Mouse (Mus musculus): ENCODE data around the gene Aff1.
A peak's percentile ranks its signal among the peaks of the same experiment; 100 is the strongest.

The Aff1 gene

DNA sequence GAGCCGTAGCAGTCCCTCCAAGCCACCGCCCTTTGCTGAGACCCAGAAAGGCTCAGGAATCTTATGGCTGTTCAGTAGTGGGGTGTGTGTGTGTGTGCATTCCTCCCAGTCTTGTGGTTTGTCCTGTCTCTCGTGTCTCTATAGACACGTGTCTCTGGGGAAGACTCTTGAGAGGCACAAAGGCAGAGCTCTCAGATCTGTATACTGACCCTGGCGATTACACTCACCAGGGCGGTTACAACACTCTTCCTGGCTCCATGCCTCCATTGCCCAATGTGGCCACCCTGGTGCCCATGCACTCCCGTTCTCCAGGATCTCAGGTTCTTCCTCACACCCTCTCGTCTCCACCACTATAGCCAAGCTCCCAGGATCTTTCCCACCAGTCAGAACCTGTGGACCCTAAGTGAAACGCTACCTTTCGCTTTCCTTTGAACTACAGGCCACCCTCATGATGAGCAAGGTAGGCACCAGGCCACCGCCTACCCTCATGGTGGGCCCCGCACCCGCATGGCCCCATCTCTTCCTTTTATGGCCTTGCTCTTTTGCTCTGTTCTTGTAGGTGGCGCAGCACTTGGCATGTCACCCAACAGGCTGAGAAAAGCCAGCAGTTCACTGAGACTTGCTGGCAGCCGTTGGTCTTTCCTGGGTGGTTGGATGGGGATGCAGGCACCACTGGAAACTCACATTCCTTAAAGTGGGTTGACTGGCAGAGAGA is 146.5 kb downstream of the Aff1 start:
- no peak for DNase-seq (ENCODE audit: low read depth)

DNA sequence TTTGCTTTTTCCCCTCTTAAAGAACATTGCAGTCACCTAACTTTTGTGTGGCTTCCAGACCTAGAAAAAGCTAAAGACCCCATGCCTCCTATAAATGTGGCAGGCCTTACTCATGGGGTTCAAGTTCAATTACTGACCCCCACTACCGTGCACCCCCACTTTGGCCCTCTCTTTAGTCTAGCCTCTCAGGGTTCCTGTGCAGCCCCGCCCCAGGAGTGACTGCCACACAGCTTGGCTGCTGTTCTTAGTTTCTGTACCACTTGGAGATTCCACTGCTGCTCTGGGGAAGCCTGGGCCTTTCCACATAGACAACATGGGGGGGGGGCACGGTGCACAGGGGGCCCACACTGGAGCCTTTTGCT is 147.1 kb downstream of the Aff1 start:
- no peak for DNase-seq (ENCODE audit: low read depth)

DNA sequence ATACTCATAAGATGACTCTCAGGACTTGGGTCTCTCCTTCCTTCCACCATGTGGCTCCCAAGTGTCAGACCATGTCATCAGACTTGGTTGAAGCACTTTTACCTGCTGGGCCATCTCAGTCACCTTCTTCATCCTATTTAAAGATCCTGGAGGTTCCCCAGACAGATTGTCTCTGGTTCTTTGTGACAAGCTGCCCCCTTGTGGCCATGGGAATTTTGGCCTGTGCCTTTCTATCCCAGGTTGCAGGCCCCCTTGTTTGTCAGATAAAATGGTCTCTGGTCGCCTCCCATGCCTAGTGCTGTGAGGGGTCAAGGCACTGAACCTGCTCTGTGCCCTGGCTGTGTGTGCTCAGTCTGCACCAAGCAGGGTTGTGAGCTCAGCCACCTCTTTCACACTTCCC is 151.8 kb downstream of the Aff1 start:
- peak; percentile 13 for DNase-seq (ENCODE audit: low read depth)

DNA sequence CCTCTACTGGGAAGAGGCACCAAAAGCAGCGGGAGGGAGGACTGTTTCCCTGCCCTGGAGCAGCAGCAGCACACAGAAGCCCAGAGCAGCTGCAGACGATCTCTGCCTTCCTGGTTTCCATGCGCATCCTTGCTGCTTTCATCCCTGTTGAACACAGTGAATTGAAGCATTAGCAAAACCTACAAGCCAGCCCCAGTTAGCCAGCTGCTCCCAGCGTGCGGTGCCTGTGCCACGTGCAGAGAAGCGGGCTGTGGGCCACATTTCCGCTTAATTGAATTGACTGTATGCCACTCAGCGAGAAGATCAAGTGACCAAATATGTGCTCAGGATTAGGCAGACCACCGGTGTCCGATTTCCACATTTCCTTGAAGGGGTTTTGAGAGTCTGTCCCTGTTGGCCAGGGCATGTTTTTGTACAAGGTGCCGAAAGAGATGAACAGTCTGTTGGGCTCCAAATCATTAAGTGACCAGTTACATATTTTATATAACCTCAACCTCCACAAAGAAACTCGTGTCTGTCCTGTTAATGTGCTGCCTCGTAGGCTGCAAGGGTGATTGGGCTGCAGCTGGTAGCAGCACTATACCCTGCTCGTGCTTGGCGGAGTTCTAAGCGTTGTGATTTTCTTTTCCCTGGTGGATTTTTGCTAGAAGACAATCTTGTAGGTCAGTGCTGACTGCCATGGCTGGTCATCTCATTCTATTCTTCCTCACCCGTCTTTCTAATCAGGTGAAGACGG is 153.4 kb downstream of the Aff1 start:
- DNase-seq (ENCODE audit: low read depth) = no peak

DNA sequence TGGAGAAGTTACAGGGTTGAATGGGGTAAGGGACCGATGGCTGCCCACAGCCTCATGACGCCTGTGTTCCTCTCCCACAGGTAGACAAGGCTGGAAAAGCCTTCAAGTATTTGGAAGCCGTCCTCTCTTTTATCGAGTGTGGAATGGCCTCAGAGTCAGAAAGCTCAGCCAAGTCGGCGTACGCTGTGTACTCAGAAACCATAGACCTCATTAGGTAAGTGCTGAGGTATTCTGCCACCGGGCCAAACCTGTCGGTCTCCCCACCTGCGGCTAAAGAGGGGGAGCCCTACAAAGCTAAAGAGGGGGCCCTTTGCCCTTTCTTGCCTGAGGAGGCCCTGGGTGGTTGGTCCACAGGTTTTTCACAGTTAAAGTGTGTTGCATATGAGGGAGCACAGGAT is 154.0 kb downstream of the Aff1 start:
- DNase-seq (ENCODE audit: low read depth) = no peak

DNA sequence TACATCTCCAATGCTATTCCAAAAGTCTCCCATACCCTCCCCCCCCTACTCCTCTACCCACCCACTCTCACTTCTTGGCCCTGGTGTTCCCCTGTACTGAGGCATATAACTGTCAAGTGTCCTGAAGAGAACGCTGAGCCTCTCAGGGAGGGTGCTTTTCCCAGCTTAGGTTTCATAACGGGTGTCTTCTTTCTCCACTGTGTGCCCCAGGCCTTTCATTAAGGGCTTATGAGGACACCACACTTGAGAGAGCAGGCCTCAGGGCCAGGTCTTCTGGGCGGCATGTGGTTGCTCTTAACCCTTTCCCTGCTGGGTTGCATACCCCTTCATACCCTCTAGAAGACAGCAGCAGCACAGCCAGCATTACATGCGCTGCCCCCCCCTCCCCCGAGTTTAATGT is 154.4 kb downstream of the Aff1 start:
- DNase-seq (ENCODE audit: low read depth) = no peak

DNA sequence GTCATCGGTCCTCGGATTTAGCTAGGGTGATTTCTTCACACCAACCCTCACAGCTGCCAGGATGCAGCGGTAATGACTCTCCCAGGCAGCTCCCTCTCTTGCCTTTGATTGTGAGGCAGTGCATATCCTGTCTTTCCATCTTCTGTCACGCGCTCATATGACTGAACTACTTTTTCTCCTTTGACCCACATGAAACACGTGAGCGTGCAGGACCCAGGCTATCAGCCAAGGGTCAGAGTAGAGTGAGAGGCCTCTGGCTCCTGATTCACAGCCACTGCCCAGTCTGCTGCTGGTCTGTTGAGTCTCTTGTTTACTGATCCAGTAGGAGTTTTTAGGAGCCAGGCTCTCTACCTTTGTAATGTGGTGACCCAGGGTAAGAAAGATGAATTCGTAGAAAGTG is 156.4 kb downstream of the Aff1 start:
- DNase-seq (ENCODE audit: low read depth) = no peak

DNA sequence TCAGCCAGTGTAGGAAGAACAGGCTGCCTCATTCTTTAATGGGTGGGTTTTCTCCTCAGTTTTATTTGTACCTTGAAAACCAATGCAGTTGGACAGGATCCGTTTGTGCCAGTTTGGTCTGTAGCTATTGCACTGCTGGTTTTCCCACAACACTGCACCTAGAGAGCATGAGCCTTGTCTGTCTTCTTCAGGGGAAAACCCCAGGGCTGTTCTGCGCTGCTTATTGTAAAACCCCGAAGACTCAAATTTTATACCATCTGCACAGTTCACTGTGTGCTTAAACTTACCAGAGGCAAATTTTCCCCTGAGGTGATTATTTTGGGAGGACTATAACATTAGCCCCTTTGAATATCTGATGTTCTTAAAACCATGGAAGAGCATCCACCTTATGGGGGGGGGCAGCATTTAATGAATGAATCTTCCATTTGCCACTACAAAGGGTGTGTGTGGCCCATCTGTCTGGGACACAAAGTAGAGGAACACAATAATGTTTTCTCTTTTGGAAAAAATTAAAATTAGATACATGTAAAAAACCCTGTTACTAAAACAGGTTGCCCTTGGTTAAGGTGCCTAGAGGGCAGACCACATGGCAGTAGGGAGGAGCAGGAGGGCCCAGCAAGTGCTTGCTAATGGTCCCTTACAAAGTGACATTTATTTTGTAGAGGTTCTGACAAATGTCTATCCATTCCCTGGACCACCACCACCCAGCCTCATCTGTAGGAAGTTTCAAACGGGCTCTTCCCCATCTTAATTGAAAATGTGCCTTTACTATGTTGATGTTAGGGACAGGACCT is 160.8 kb downstream of the Aff1 start:
- DNase-seq (ENCODE audit: low read depth) = no peak

DNA sequence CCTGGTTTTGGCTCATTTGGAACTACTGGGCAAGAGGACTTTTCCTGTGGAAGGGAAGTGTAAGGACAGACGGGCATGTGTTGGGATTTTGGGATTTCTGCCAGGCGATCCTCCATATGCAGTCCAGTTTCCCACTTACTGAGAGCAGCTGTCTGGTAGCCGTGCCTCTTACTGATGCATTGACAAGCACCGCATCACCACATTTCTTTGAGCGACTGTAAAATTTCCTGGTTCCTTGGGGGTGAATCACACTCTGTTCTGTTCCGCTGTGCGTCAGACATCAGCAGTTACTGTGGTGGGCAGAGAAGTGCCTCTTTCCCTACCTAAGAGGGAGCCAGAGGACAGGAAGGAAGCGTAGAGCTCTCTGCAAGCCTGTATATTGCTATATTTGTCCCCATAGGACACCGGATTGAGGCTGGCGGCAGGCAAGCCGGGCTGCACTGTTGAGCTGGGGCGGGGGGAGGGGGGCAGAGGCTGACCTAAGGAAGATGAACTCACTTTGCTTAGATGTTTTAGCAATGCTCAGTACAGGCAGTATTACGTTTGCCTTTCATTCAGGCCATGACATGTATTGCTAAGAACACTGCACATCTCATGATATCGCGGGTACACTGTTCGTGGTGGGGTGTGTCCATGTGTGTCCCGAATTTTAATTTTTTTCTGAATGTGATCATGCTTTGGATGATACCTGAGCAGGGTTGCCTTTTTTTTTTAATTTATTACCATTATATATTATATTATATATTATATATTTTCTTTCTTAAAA is 162.1 kb downstream of the Aff1 start:
- DNase-seq (ENCODE audit: low read depth) = peak; percentile 46

DNA sequence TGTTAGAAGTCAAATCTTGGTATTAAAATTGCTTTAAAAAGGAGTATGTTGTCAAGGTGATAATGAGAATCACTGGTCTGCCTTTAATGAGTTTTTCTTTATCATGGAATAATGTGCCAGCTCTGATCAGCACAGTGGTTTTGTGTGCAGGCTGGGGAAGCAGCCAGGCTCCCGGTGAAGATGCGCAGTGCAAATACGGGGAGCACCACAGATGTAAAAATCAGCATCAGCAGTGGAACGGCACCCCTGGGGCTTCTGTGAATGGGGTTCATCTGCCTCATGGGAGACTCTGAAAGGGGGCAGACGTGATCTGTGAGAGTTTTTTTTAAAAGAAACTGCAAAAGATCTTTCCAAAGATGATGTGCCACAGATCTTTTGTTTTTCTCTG is 162.6 kb downstream of the Aff1 start:
- no peak for DNase-seq (ENCODE audit: low read depth)

DNA sequence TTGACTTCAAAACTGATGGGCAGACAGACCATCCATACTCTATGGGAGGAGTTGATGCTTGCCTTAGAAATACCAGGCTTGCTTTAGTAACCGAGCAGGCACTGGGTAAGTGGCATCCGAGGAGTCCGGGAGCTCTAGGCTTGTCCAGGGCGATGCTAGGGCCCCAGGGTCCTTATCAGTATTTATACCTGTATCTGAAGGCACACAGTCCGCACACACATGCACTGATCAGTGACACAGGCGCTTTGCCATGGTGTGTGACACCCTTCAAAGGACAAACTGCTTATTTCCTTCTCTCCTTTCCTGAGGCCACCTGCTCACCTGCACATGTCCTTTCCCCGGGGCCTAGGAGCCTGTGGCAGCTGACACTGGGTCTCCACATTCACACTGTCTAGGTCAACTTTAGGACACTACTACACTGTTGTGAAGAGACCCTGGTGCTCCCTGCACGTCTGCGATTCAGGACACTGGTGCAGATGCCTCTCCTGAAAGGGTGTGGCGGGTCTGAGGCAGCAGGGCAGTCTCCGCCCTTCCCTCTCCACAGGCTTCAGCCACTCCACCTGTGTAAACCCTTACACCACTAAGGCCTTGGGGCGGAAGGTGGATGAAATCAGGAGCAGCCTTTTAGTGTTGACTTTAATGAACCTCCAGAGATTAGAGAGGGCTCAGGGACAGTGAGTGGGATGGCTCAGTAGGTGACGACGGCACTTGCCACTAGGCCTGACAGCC is 163.5 kb downstream of the Aff1 start:
- no peak for DNase-seq (ENCODE audit: low read depth)

DNA sequence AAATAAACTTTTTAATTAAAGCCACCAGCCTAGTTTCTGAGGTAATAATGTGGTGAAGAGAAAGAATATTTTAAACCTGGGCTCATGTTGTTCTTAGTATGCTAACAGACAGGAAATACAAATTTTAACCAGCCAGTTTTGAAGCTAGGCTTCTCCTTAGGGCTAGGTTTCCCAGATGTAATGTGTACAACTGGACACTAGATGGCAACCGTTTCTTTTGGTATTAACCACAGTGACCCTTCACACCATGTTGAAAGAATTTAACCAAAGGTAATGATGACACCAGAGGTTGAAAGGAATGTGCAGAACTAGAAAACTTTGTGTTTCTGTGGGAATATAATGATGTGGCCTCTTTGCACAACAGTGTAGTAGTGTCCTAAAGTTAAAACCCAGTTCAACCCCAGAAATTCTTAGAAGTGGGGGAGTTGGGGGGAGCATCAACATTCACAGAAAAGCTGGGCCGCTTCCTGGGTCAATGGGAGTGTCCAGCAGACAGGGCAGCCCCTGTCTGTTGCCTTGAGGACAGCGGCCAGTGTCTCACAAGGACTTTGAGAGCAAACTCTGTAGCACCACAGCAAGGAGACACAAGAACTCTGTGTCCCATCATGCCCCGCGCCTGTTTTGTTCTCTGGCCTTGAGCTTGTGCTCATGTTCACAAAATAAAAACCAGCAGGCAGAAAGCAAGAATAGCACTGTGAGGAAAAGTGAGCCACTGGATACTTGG is 164.3 kb downstream of the Aff1 start:
- peak; percentile 42 for DNase-seq (ENCODE audit: low read depth)

DNA sequence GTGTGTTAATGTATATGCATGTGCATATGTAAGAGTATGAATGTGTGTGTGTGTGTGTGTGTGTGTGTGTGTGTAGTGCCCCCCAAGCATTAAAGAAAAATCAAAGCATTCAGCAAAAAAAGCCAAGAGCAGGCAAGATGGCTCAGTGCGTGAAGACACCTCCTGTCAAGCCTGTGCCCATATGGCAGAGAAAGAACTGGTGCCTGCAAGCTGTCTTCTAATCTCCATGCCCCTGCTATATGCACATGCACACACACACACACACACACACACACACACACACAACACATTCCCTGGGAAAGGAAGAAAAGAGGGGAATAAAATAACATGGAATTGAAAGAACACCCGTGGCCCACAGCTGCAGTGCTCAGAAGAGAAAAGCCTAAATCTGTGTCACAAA is 165.0 kb downstream of the Aff1 start:
- no peak for DNase-seq (ENCODE audit: low read depth)

DNA sequence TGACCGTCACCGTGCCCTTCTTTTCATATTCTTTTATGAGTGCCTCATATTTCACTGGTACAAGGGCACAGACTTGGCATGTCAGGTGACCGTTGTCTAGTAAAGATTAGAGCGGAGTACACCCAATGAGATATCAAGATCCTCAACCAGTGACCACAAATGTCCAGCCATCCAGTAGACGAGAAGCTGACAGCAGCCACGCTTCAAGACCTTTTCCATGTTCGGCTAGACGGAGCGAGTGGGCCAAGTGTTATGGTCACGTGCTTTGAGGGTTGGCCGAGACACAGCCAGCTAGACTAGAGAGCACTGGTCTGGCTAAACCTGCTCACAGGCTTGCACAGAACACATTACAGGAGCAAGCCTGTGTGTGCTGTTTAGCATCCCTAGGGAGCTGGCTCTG is 168.4 kb downstream of the Aff1 start:
- no peak for DNase-seq (ENCODE audit: low read depth)

DNA sequence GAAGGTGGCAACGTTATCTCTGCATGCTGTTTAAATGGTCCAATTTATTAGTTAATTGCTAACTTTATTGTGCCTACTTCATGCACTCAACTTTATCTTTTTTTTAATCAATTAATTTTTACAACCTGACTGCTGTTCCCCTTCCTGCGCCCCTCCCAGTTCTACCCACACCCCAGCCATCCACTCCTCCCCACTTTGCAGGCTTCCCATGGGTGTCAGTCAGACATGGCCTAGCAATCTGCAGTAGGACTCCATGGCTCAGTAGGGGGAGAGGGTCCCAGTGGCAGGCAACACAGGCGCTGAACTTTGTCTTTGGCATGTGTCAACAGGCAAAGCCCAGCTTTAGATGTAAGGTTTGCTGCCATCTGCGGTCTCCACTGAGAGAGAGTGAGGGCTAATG is 171.6 kb downstream of the Aff1 start:
- DNase-seq (ENCODE audit: low read depth) = no peak

DNA sequence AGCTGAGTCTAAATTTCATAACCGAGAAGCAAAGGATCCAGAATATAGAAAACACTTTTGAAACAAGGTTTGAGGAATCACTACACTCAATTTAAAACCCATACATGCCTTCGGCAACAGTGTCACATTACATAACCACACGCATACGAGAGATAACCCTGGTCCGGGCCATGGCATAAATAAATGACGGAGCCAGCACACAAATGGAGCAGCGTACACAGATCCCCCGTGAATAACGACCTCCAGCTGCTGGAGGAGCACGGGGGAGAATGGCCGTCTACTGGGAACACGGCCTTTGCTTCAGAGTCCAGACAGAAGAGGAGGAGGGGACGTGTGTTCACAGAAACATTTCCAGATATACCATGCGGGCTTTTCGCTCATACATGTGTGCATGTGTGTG is 197.6 kb downstream of the Aff1 start:
- DNase-seq (ENCODE audit: low read depth) = no peak

DNA sequence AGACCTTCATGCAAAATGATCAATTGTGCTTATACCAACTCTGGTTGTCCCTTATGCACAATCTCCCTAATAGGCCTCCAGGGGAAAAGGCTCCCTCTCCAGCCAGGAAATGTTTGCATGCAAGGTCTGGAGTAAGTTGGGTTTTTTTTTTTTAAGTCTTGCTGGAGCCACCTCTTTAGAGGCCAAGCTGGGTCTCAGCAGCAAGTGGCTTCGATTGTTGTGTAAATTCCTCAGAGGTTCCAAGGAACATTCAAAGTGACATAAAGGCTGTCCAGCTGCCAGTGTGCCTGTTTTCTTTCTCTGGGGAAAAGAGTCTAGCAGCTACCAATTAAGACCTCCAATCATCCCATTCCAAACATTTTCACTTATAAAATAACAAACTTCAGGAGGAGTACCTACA is 206.1 kb downstream of the Aff1 start:
- DNase-seq (ENCODE audit: low read depth) = no peak

Measured in c-Kit-positive CD71-negative TER-119-negative erythroid progenitor cells, embryonic 14.5 days (primary cell).